Mouse (Mus musculus) C2C12 (cell line): Measurements from ENCODE around the gene Ehbp1l1.

Experiments
- CTCF ChIP-seq: IDR thresholded peaks from one replicate; pipeline ENCODE4 v1.5.1; 2011; ENCODE audit not compliant: control insufficient read depth, insufficient read depth, insufficient read length
- MYOD1 ChIP-seq: IDR thresholded peaks from one replicate; pipeline ENCODE4 v1.6.1; 2011; ENCODE audit warnings: low read depth; ENCODE audit not compliant: control insufficient read depth, insufficient read length
- USF1 ChIP-seq: IDR thresholded peaks from one replicate; pipeline ENCODE4 v1.6.1; 2011; ENCODE audit warnings: low read depth, mild to moderate bottlenecking, control low read depth, moderate library complexity

DNA sequence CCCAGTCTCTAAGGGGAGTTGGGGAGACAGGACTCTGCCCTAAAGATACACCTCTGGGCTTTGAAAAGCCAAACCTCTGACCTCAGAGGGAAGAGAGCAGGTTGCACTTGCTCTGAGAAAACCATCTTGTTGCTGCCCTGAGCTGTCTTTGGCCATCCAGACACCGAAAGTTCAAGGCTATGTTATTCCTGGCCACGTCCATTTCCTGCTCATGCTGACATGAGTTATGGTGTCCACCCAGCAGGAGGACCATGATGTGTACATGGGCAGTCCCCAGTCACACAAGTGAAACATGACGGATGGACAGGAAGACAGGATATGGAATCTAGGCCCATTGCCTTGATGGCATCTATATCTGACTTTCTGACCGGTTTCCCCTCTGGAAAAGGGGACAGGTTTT lies 45.7 kb downstream of the Ehbp1l1 start:
- TF ChIP-seq CTCF (no peak), USF1 (no peak), MYOD1 (no peak)
